Mouse (Mus musculus): ENCODE data around the gene Tssc4.
A peak's percentile ranks its signal among the peaks of the same experiment; 100 is the strongest.

The Tssc4 gene

GRCm38 (mm10) chr7:143046358-143046757 lies 22.7 kb upstream of the Tssc4 start:
- no peak for DNase-seq

- no peak for DNase-seq
Measured at GRCm38 (mm10) chr7:143049331-143049730, 19.7 kb upstream of the Tssc4 start.

- DNase-seq = no peak
Measured at GRCm38 (mm10) chr7:143049841-143050816, 18.9 kb upstream of the Tssc4 start.

GRCm38 (mm10) chr7:143051316-143051715 lies 17.7 kb upstream of the Tssc4 start:
- no peak for DNase-seq

GRCm38 (mm10) chr7:143052626-143053007 lies 16.4 kb upstream of the Tssc4 start, which contains the start of gene Cd81:
TSS of gene Cd81 (plus strand) at chr7:143052739.
- peak; percentile 83 to 86 for DNase-seq

- DNase-seq = peak; percentile 65 to 75
Measured at GRCm38 (mm10) chr7:143053008-143053899, 15.8 kb upstream of the Tssc4 start.

GRCm38 (mm10) chr7:143053961-143054611 lies 15.0 kb upstream of the Tssc4 start:
- no peak for DNase-seq

GRCm38 (mm10) chr7:143054612-143054965 lies 14.5 kb upstream of the Tssc4 start:
- no peak for DNase-seq

GRCm38 (mm10) chr7:143055001-143055400 lies 14.0 kb upstream of the Tssc4 start:
- DNase-seq = no peak

GRCm38 (mm10) chr7:143055499-143056186 lies 13.4 kb upstream of the Tssc4 start:
- no peak for DNase-seq

GRCm38 (mm10) chr7:143057023-143057422 lies 12.0 kb upstream of the Tssc4 start:
- no peak for DNase-seq

- no peak for DNase-seq
Measured at GRCm38 (mm10) chr7:143057667-143058220, 11.3 kb upstream of the Tssc4 start.

- no peak for DNase-seq
Measured at GRCm38 (mm10) chr7:143058221-143058697, 10.8 kb upstream of the Tssc4 start.

GRCm38 (mm10) chr7:143059202-143059870 lies 9.7 kb upstream of the Tssc4 start:
- no peak for DNase-seq

- DNase-seq = no peak
Measured at GRCm38 (mm10) chr7:143062704-143063103, 6.3 kb upstream of the Tssc4 start.

GRCm38 (mm10) chr7:143064226-143064625 lies 4.8 kb upstream of the Tssc4 start:
- no peak for DNase-seq

GRCm38 (mm10) chr7:143065692-143066091 lies 3.4 kb upstream of the Tssc4 start:
- no peak for DNase-seq

GRCm38 (mm10) chr7:143067469-143067868 lies 1.6 kb upstream of the Tssc4 start:
- DNase-seq = no peak

- no peak for DNase-seq
Measured at GRCm38 (mm10) chr7:143067897-143068296, 1.2 kb upstream of the Tssc4 start.

GRCm38 (mm10) chr7:143068316-143068881 lies 650 bp upstream of the Tssc4 start:
- peak in 1 of 2 experiments; percentile 36 for DNase-seq

Measured in thymus, adult 18-20 months (tissue).